Mouse (Mus musculus): ENCODE measurements around the gene C1ql1.
"Not testable (repeated sequence)": the region's sequence is repeated elsewhere in the genome, so short reads cannot be mapped to it uniquely, and the experiment has no call there.

Gene C1ql1

GRCm38 (mm10) chr11:102946265-102946991 lies at the start of gene C1ql1:
TSS of gene C1ql1 (minus strand) at chr11:102946688.
- DNase-seq: peak; percentile 96

GRCm38 (mm10) chr11:102994952-102995351 lies 48.5 kb upstream of the C1ql1 start:
- DNase-seq: no peak

- no peak for DNase-seq
Observed at GRCm38 (mm10) chr11:102993420-102994029, 47.0 kb upstream of the C1ql1 start.

- DNase-seq: peak; percentile 85
Observed at GRCm38 (mm10) chr11:102992940-102993339, 46.5 kb upstream of the C1ql1 start.

- DNase-seq: peak; percentile 66
Observed at GRCm38 (mm10) chr11:102991681-102992080, 45.2 kb upstream of the C1ql1 start.

- peak; percentile 64 for DNase-seq
Observed at GRCm38 (mm10) chr11:102990152-102990663, 43.7 kb upstream of the C1ql1 start.

- DNase-seq: peak; percentile 48
Observed at GRCm38 (mm10) chr11:102989641-102990151, 43.2 kb upstream of the C1ql1 start.

GRCm38 (mm10) chr11:102985160-102985559 lies 38.7 kb upstream of the C1ql1 start:
- peak; percentile 64 for DNase-seq

- peak; percentile 89 for DNase-seq
Observed at GRCm38 (mm10) chr11:102984615-102985014, 38.1 kb upstream of the C1ql1 start.

GRCm38 (mm10) chr11:102984086-102984485 lies 37.6 kb upstream of the C1ql1 start:
- DNase-seq: no peak

- DNase-seq: no peak
Observed at GRCm38 (mm10) chr11:102981151-102981890, 34.8 kb upstream of the C1ql1 start.

GRCm38 (mm10) chr11:102978052-102978666 lies 31.7 kb upstream of the C1ql1 start:
- DNase-seq: no peak

- DNase-seq: not testable (repeated sequence)
Observed at GRCm38 (mm10) chr11:102975966-102976365, 29.5 kb upstream of the C1ql1 start.

GRCm38 (mm10) chr11:102972326-102972725 lies 25.8 kb upstream of the C1ql1 start:
- DNase-seq: no peak

GRCm38 (mm10) chr11:102971604-102972003 lies 25.1 kb upstream of the C1ql1 start:
- no peak for DNase-seq

GRCm38 (mm10) chr11:102964547-102965091 lies 18.1 kb upstream of the C1ql1 start:
- DNase-seq: no peak

GRCm38 (mm10) chr11:102963855-102964546 lies 17.5 kb upstream of the C1ql1 start:
- DNase-seq: peak; percentile 60

GRCm38 (mm10) chr11:102963246-102963854 lies 16.9 kb upstream of the C1ql1 start:
- no peak for DNase-seq

GRCm38 (mm10) chr11:102962861-102963245 lies 16.4 kb upstream of the C1ql1 start:
- no peak for DNase-seq

- no peak for DNase-seq
Observed at GRCm38 (mm10) chr11:102961082-102961481, 14.6 kb upstream of the C1ql1 start.

- no peak for DNase-seq
Observed at GRCm38 (mm10) chr11:102958870-102959269, 12.4 kb upstream of the C1ql1 start.
